Mouse (Mus musculus) cerebellum, postnatal 36 days (tissue): ENCODE measurements at regions not wholly inside any gene's neighbourhood (a gene's known extent, or its start where the extent isn't known, plus 50 kb on each side); places are given as distances from the start of the nearest gene placed in this dataset.

Source experiments
- DNase-seq, 2 experiments: peaks; one replicate each; pipeline ENCODE4 v3.0.0; 2021 to 2022; ENCODE audit warnings: mixed read lengths in 2 of 2

- DNase-seq, result no peak
Measured at GRCm38 (mm10) chr16:69125361-69125760, 738.2 kb downstream of the Speer2 start.

- DNase-seq, result peak in 1 of 2 experiments; percentile 4
Measured at GRCm38 (mm10) chr16:69105331-69105730, 758.2 kb downstream of the Speer2 start.

GRCm38 (mm10) chr16:69093083-69093482 is 770.5 kb downstream of the Speer2 start:
- DNase-seq, result no peak

GRCm38 (mm10) chr16:69051124-69051523 is 812.4 kb downstream of the Speer2 start:
- no peak for DNase-seq
